Mouse (Mus musculus) embryonic fibroblast, embryonic 13.5 days (primary cell): ENCODE results near the gene Gm10306. TPM values are rescaled to one million over a fixed set of nuclear protein-coding genes. Genes with fewer than 3 reads are reported as not detected.

ENCODE experiments used
- H3K27ac ChIP-seq: 2 replicates; pipeline ENCODE4 v1.5.1; 2012; ENCODE audit warnings: low read length, control low read depth, inconsistent platforms; ENCODE audit not compliant: insufficient read depth
- H3K4me1 ChIP-seq: 2 replicates; pipeline ENCODE4 v1.6.1; 2011; ENCODE audit warnings: low read length; ENCODE audit not compliant: control insufficient read depth, insufficient read depth
- H3K4me3 ChIP-seq: 2 replicates; pipeline ENCODE4 v1.5.1; 2011; ENCODE audit warnings: mild to moderate bottlenecking, control low read depth, low read length; ENCODE audit not compliant: insufficient read depth
- CTCF ChIP-seq: IDR thresholded peaks from 2 replicates; pipeline ENCODE4 v1.5.1; 2011; ENCODE audit warnings: mild to moderate bottlenecking, control low read depth, low read length, moderate library complexity, borderline replicate concordance; ENCODE audit not compliant: insufficient read depth
- POLR2A ChIP-seq: IDR thresholded peaks from 2 replicates; pipeline ENCODE4 v1.6.1; 2011; ENCODE audit warnings: low read depth, mild to moderate bottlenecking, control low read depth, low read length, moderate library complexity
- polyA plus RNA-seq: library from polyadenylated mRNA; stranded (reverse); fragments of >200 nt; gene quantifications from 2 replicates; pipeline ENCODE4 v1.2.4, GENCODE M21; 2011; ENCODE audit warnings: low read depth; ENCODE audit not compliant: missing spikeins, insufficient read length

Gene Gm10306
- polyA plus RNA-seq, 1 experiment = not detected

GRCm38 (mm10) chr4:94559266-94559665 is 2.9 kb downstream of the Gm10306 start:
- Histone ChIP-seq H3K4me3 (no peak overlapping the region), H3K27ac (no peak overlapping the region), H3K4me1 (no peaks in the 10 kb centered on the region)
- TF ChIP-seq POLR2A (no peak), CTCF (no peak)

- Histone ChIP-seq H3K4me1 (no peaks in the 10 kb centered on the region), H3K4me3 (no peak overlapping the region), H3K27ac (no peak overlapping the region)
- no peak for TF ChIP-seq CTCF
- no peak for TF ChIP-seq POLR2A
These were observed 4.0 kb downstream of the Gm10306 start for GRCm38 (mm10) chr4:94560316-94560715.

- Histone ChIP-seq H3K27ac (no peak overlapping the region), H3K4me3 (no peak overlapping the region), H3K4me1 (no peaks in the 10 kb centered on the region)
- TF ChIP-seq CTCF (no peak), POLR2A (no peak)
These were observed 5.8 kb downstream of the Gm10306 start for GRCm38 (mm10) chr4:94561954-94562648.

GRCm38 (mm10) chr4:94564297-94564696 is 8.0 kb downstream of the Gm10306 start:
- no peak for TF ChIP-seq CTCF
- TF ChIP-seq POLR2A = no peak
- H3K4me3 ChIP-seq = no peak overlapping the region
- H3K4me1 ChIP-seq = no peaks in the 10 kb centered on the region
- H3K27ac ChIP-seq = no peak overlapping the region

GRCm38 (mm10) chr4:94572677-94573076 is 16.3 kb downstream of the Gm10306 start:
- H3K4me1 ChIP-seq = no peaks in the 10 kb centered on the region
- TF ChIP-seq CTCF (no peak), POLR2A (no peak)
- H3K4me3 ChIP-seq = no peak overlapping the region
- no peak overlapping the region for H3K27ac ChIP-seq

GRCm38 (mm10) chr4:94591765-94592381 is 35.5 kb downstream of the Gm10306 start:
- no peaks in the 10 kb centered on the region for H3K4me1 ChIP-seq
- H3K4me3 ChIP-seq = no peak overlapping the region
- TF ChIP-seq POLR2A (no peak), CTCF (no peak)

GRCm38 (mm10) chr4:94592709-94593108 is 36.4 kb downstream of the Gm10306 start:
- Histone ChIP-seq H3K4me3 (no peak overlapping the region), H3K27ac (no peak overlapping the region), H3K4me1 (no peaks in the 10 kb centered on the region)
- TF ChIP-seq POLR2A = no peak
- TF ChIP-seq CTCF = no peak

More at GRCm38 (mm10) chr4:94591765-94592381, 35.5 kb downstream of the Gm10306 start:
- H3K27ac ChIP-seq = no peak overlapping the region

- Histone ChIP-seq H3K27ac (no peak overlapping the region), H3K4me3 (peak overlapping the region; percentile 44), H3K4me1 (no peaks in the 10 kb centered on the region)
- TF ChIP-seq POLR2A (no peak), CTCF (no peak)
These were observed 45.0 kb downstream of the Gm10306 start for GRCm38 (mm10) chr4:94601395-94601794.

- Histone ChIP-seq H3K4me3 (peak overlapping the region; percentile 99), H3K4me1 (no peaks in the 10 kb centered on the region), H3K27ac (peak overlapping the region; percentile 64)
- no peak for TF ChIP-seq CTCF
These were observed 46.2 kb downstream of the Gm10306 start for GRCm38 (mm10) chr4:94602496-94603030.

GRCm38 (mm10) chr4:94603031-94603629 is 46.8 kb downstream of the Gm10306 start, which contains the start of gene Plaa:
Plaa (minus strand) TSS chr4:94603244.
- peak within 1 kb of the TSS; percentile 87 for H3K27ac ChIP-seq
- peak within 1 kb of the TSS; percentile 99 for H3K4me3 ChIP-seq
- TF ChIP-seq POLR2A (peak; percentile 70), CTCF (no peak)
- no peaks in the 10 kb centered on the region for H3K4me1 ChIP-seq
